14 mouse cellular contexts compared by ENCODE assay signal in the genomic region with DNA sequence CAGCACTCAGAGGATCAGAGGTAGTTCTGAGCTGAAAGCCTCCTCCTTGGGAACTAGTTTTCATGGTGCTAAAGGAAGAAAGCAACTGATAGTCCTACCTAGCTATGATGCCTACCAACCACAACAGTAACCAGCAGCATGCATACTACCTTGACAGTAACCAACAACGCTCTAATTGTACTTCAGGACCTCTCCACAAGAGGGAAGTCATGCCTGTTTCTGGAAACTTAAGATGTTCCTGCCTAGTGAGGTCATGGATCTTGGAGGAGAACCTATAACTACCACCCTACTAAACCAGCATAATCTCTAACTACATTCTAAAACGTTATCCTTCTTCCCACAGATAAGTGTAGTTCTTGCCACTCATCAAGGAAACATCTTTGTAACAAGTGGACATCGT. TPM values are rescaled to one million over a fixed set of nuclear protein-coding genes. Genes with fewer than 3 reads are reported as not detected.
A peak's percentile ranks its signal among the peaks of the same experiment; 100 is the strongest.
DNase-seq lines count a peak whose midpoint lies in the region; ATAC-seq and TF ChIP-seq lines count a peak whose summit lies in the region.
"Had no signal": no experiment of that assay in that cellular context is flagged by ENCODE, and none has a peak within 500 bp of the region (broad histone marks: within the 10 kb centered on the region; RNA-seq: fewer than 3 reads in every experiment).

No protein-coding gene starts in this region.

- H3K27me3 ChIP-seq in intestine, postnatal 0 days (replicated peaks; ENCODE audit: control insufficient read depth, insufficient read depth, low read length): no peaks in the 10 kb centered on the region
- 0 out of 2 replicates have a peak, but pooled peaks cover 3% of the 10 kb centered on the region for H3K27me3 ChIP-seq in intestine, embryonic 16.5 days (replicated peaks; ENCODE audit: control insufficient read depth, insufficient read depth, low read length)
- no peaks in the 10 kb centered on the region for H3K27me3 ChIP-seq in stomach, postnatal 0 days (ENCODE audit: control insufficient read depth, insufficient read depth, low read length)
- no peaks in the 10 kb centered on the region for H3K27me3 ChIP-seq in embryonic facial prominence, embryonic 10.5 days (replicated peaks; ENCODE audit: low read depth, poor library complexity, severe bottlenecking)

- H3K27ac ChIP-seq in intestine, postnatal 0 days (ENCODE audit: low read depth, low read length): no peak overlapping the region
- no peak overlapping the region for H3K27ac ChIP-seq in intestine, embryonic 16.5 days (ENCODE audit: low read length)
- no peak overlapping the region for H3K27ac ChIP-seq in stomach, postnatal 0 days (replicated peaks)
- no peak overlapping the region for H3K27ac ChIP-seq in embryonic facial prominence, embryonic 10.5 days (replicated peaks)
- H3K27ac ChIP-seq: embryonic facial prominence, embryonic 13.5 days had no signal

- H3K36me3 ChIP-seq in intestine, postnatal 0 days (ENCODE audit: control insufficient read depth, insufficient read depth): peaks cover 4% of the 10 kb centered on the region
- H3K36me3 ChIP-seq in intestine, embryonic 16.5 days (ENCODE audit: control insufficient read depth, insufficient read depth, low read length): peaks cover 8% of the 10 kb centered on the region; the same call in 1 of the 2 replicates
- peaks cover 8% of the 10 kb centered on the region; the same call in 1 of the 2 replicates for H3K36me3 ChIP-seq in stomach, postnatal 0 days (ENCODE audit: control insufficient read depth, insufficient read depth, low read length)
- H3K36me3 ChIP-seq in embryonic facial prominence, embryonic 10.5 days (replicated peaks): peaks cover 18% of the 10 kb centered on the region

- no peak overlapping the region for H3K9ac ChIP-seq in intestine, postnatal 0 days (ENCODE audit: low read depth, low read length)
- H3K9ac ChIP-seq in intestine, embryonic 16.5 days (ENCODE audit: low read depth, low read length): no peak overlapping the region
- no peak overlapping the region for H3K9ac ChIP-seq in stomach, postnatal 0 days (ENCODE audit: low read length)
- H3K9ac ChIP-seq: embryonic facial prominence, embryonic 13.5 days had no signal

- peak; percentile 46 for DNase-seq in thymus, postnatal 0 days (ENCODE audit: low spot score)
- no peak for DNase-seq in thymus, postnatal 4 days
- DNase-seq in adipocyte (ENCODE audit: low spot score): peak; percentile 53
- DNase-seq in stomach, postnatal 0 days (ENCODE audit: low spot score): no peak
- no peak for DNase-seq in embryonic facial prominence, embryonic 10.5 days (ENCODE audit: low spot score)
- no peak for DNase-seq in left cerebral cortex, adult 8-10 months (ENCODE audit: low spot score in 2 of 2)
- DNase-seq: adrenal gland, postnatal 14 days; gastrocnemius, postnatal 14 days; right cerebral cortex, postnatal 14 days had no signal

- H3K4me2 ChIP-seq in intestine, postnatal 0 days (replicated peaks; ENCODE audit: low read depth): no peak overlapping the region
- no peak overlapping the region for H3K4me2 ChIP-seq in intestine, embryonic 16.5 days (ENCODE audit: low read depth, low read length)
- H3K4me2 ChIP-seq in stomach, postnatal 0 days (replicated peaks; ENCODE audit: low read depth): no peak overlapping the region
- H3K4me2 ChIP-seq: embryonic facial prominence, embryonic 13.5 days had no signal

- no peaks in the 10 kb centered on the region for H3K4me1 ChIP-seq in intestine, postnatal 0 days (replicated peaks; ENCODE audit: control insufficient read depth, insufficient read depth, low read length)
- peaks cover 8% of the 10 kb centered on the region; the same call in 1 of the 2 replicates for H3K4me1 ChIP-seq in intestine, embryonic 16.5 days (ENCODE audit: control insufficient read depth, insufficient read depth, low read length)
- no peaks in the 10 kb centered on the region for H3K4me1 ChIP-seq in stomach, postnatal 0 days (replicated peaks; ENCODE audit: control insufficient read depth, insufficient read depth)
- peaks cover 10% of the 10 kb centered on the region for H3K4me1 ChIP-seq in embryonic facial prominence, embryonic 10.5 days

- TF ChIP-seq EP300 in stomach, postnatal 0 days (optimal IDR thresholded peaks at IDR 0.05): no peak

- no peak for ATAC-seq in intestine, postnatal 0 days
- ATAC-seq in intestine, embryonic 16.5 days: no peak
- ATAC-seq in stomach, postnatal 0 days (ENCODE audit: low FRiP score, low TSS enrichment): no peak

- TF ChIP-seq CTCF in intestine, postnatal 0 days (IDR thresholded peaks at IDR 0.05; ENCODE audit: low read depth): peak; percentile 69
- peak; percentile 72 for TF ChIP-seq CTCF in stomach, postnatal 0 days (IDR thresholded peaks at IDR 0.05; ENCODE audit: low read depth)

- 39% methylated on average over 3 of the region's 3 CpGs for WGBS in intestine, postnatal 0 days
- WGBS in intestine, embryonic 16.5 days: 38% methylated on average over 3 of the region's 3 CpGs
- WGBS in stomach, postnatal 0 days: 40% methylated on average over 3 of the region's 3 CpGs
- WGBS in embryonic facial prominence, embryonic 10.5 days: 45% methylated on average over 3 of the region's 3 CpGs

- no peak overlapping the region for H3K4me3 ChIP-seq in intestine, postnatal 0 days (ENCODE audit: low read depth, low read length)
- H3K4me3 ChIP-seq in intestine, embryonic 16.5 days (ENCODE audit: low read length): no peak overlapping the region
- no peak overlapping the region for H3K4me3 ChIP-seq in stomach, postnatal 0 days (ENCODE audit: low read depth, low read length)
- H3K4me3 ChIP-seq in embryonic facial prominence, embryonic 10.5 days: no peak overlapping the region
- H3K4me3 ChIP-seq: embryonic facial prominence, embryonic 13.5 days; myocyte had no signal

- no peaks in the 10 kb centered on the region for H3K9me3 ChIP-seq in intestine, postnatal 0 days (ENCODE audit: control insufficient read depth)
- no peaks in the 10 kb centered on the region for H3K9me3 ChIP-seq in intestine, embryonic 16.5 days (ENCODE audit: control insufficient read depth, low read length)
- H3K9me3 ChIP-seq in stomach, postnatal 0 days (ENCODE audit: control insufficient read depth, low read length): no peaks in the 10 kb centered on the region
- H3K9me3 ChIP-seq in embryonic facial prominence, embryonic 10.5 days: no peaks in the 10 kb centered on the region
- H3K9me3 ChIP-seq: embryonic facial prominence, embryonic 13.5 days had no signal

RNA-seq across cellular contexts. Expression of a gene that starts 1.9 kb away (rescaled TPM):
- polyA plus RNA-seq in intestine, postnatal 0 days (2015; fragmentation: Nextera tagmentation; extraction: Ambion mirVana): 33.5 and 35.2 TPM in 2 replicates
- polyA plus RNA-seq in intestine, embryonic 16.5 days (2015; fragmentation: Nextera tagmentation; extraction: Ambion mirVana): 68.1 and 77.6 TPM in 2 replicates
- polyA plus RNA-seq in thymus, postnatal 0 days (2015; fragmentation: Nextera tagmentation; extraction: Ambion mirVana): 63.5 and 73.6 TPM in 2 replicates
- polyA plus RNA-seq in stomach, postnatal 0 days (2015; fragmentation: Nextera tagmentation; extraction: Ambion mirVana): 47.6 and 50.7 TPM in 2 replicates
- polyA plus RNA-seq in embryonic facial prominence, embryonic 10.5 days (2016; fragmentation: Nextera tagmentation; extraction: Ambion mirVana): 68.5 and 71.4 TPM in 2 replicates
- total RNA-seq in left cerebral cortex, adult 8-10 months (2022): 10 to 100 TPM; 32.7 to 40.7 (median 38.1) TPM

RNA-seq across cellular contexts. Expression of a gene that starts 2.5 kb away (rescaled TPM):
- 0.35 and 0.56 TPM in 2 replicates for polyA plus RNA-seq in intestine, postnatal 0 days (2015; fragmentation: Nextera tagmentation; extraction: Ambion mirVana)
- polyA plus RNA-seq in intestine, embryonic 16.5 days (2015; fragmentation: Nextera tagmentation; extraction: Ambion mirVana): 0.17 and 0.23 TPM in 2 replicates
- polyA plus RNA-seq in thymus, postnatal 0 days (2015; fragmentation: Nextera tagmentation; extraction: Ambion mirVana): 0.37 and 0.95 TPM in 2 replicates
- polyA plus RNA-seq in stomach, postnatal 0 days (2015; fragmentation: Nextera tagmentation; extraction: Ambion mirVana): 0.21 and 0.28 TPM in 2 replicates
- polyA plus RNA-seq in embryonic facial prominence, embryonic 10.5 days (2016; fragmentation: Nextera tagmentation; extraction: Ambion mirVana): 0.56 and 0.60 TPM in 2 replicates
- total RNA-seq in left cerebral cortex, adult 8-10 months (2022): not detected
- total RNA-seq: adrenal gland, postnatal 14 days; gastrocnemius, postnatal 14 days had no signal
- polyA plus RNA-seq: embryonic facial prominence, embryonic 13.5 days had no signal

RNA-seq across cellular contexts. Expression of a gene that starts 28.1 kb away (rescaled TPM):
- polyA plus RNA-seq in intestine, postnatal 0 days (2015; fragmentation: Nextera tagmentation; extraction: Ambion mirVana): 5.6 and 6.2 TPM in 2 replicates
- 9.0 and 10.3 TPM in 2 replicates for polyA plus RNA-seq in intestine, embryonic 16.5 days (2015; fragmentation: Nextera tagmentation; extraction: Ambion mirVana)
- 34.3 and 39.1 TPM in 2 replicates for polyA plus RNA-seq in thymus, postnatal 0 days (2015; fragmentation: Nextera tagmentation; extraction: Ambion mirVana)
- polyA plus RNA-seq in stomach, postnatal 0 days (2015; fragmentation: Nextera tagmentation; extraction: Ambion mirVana): 3.8 and 4.0 TPM in 2 replicates
- 14.2 and 16.5 TPM in 2 replicates for polyA plus RNA-seq in embryonic facial prominence, embryonic 10.5 days (2016; fragmentation: Nextera tagmentation; extraction: Ambion mirVana)
- total RNA-seq in left cerebral cortex, adult 8-10 months (2022): 10 to 100 TPM; 38.3 to 42.1 (median 41.7) TPM

RNA-seq across cellular contexts. Expression of a gene that starts 36.9 kb away (rescaled TPM):
- polyA plus RNA-seq in intestine, postnatal 0 days (2015; fragmentation: Nextera tagmentation; extraction: Ambion mirVana): 12.2 and 12.8 TPM in 2 replicates
- polyA plus RNA-seq in intestine, embryonic 16.5 days (2015; fragmentation: Nextera tagmentation; extraction: Ambion mirVana): 18.8 and 24.1 TPM in 2 replicates
- 0.39 and 0.74 TPM in 2 replicates for polyA plus RNA-seq in thymus, postnatal 0 days (2015; fragmentation: Nextera tagmentation; extraction: Ambion mirVana)
- polyA plus RNA-seq in stomach, postnatal 0 days (2015; fragmentation: Nextera tagmentation; extraction: Ambion mirVana): 11.0 and 11.6 TPM in 2 replicates
- polyA plus RNA-seq in embryonic facial prominence, embryonic 10.5 days (2016; fragmentation: Nextera tagmentation; extraction: Ambion mirVana): 25.4 and 28.7 TPM in 2 replicates
- 100 to 1,000 TPM; 136 to 175 (median 139) TPM for total RNA-seq in left cerebral cortex, adult 8-10 months (2022)
- total RNA-seq: gastrocnemius, postnatal 14 days; liver, adult 2 months had no signal
- polyA plus RNA-seq: liver, adult 2 months had no signal

RNA-seq across cellular contexts. Expression of a gene that starts 39.0 kb away (rescaled TPM):
- polyA plus RNA-seq in intestine, postnatal 0 days (2015; fragmentation: Nextera tagmentation; extraction: Ambion mirVana): 3.5 and 3.9 TPM in 2 replicates
- polyA plus RNA-seq in intestine, embryonic 16.5 days (2015; fragmentation: Nextera tagmentation; extraction: Ambion mirVana): 5.4 TPM in 2 replicates
- 6.2 and 6.6 TPM in 2 replicates for polyA plus RNA-seq in thymus, postnatal 0 days (2015; fragmentation: Nextera tagmentation; extraction: Ambion mirVana)
- 3.2 and 3.5 TPM in 2 replicates for polyA plus RNA-seq in stomach, postnatal 0 days (2015; fragmentation: Nextera tagmentation; extraction: Ambion mirVana)
- polyA plus RNA-seq in embryonic facial prominence, embryonic 10.5 days (2016; fragmentation: Nextera tagmentation; extraction: Ambion mirVana): 1.8 and 3.2 TPM in 2 replicates
- total RNA-seq in left cerebral cortex, adult 8-10 months (2022): 1 to 10 TPM; 5.2 to 6.9 (median 6.1) TPM
- total RNA-seq: liver, adult 2 months had no signal
- polyA plus RNA-seq: liver, adult 2 months had no signal

Comparison
In these comparisons a context has a peak if more than half of its experiments do, and no peak if none do; other contexts are left out.
1. DNase-seq: peak in thymus, postnatal 0 days (single experiment) and adipocyte (single experiment); none in thymus, postnatal 4 days (single experiment), stomach, postnatal 0 days (single experiment), embryonic facial prominence, embryonic 10.5 days (single experiment) and left cerebral cortex, adult 8-10 months (0 of 2).